Mouse (Mus musculus): ENCODE measurements around the gene Cdc42ep2. TPM values are rescaled to one million over a fixed set of nuclear protein-coding genes. Genes with fewer than 3 reads are reported as not detected.

Gene Cdc42ep2
- 7.9 and 9.6 TPM in 2 replicates for polyA plus RNA-seq (2014; fragmentation: Nextera tagmentation; extraction: Ambion mirVana)

DNA sequence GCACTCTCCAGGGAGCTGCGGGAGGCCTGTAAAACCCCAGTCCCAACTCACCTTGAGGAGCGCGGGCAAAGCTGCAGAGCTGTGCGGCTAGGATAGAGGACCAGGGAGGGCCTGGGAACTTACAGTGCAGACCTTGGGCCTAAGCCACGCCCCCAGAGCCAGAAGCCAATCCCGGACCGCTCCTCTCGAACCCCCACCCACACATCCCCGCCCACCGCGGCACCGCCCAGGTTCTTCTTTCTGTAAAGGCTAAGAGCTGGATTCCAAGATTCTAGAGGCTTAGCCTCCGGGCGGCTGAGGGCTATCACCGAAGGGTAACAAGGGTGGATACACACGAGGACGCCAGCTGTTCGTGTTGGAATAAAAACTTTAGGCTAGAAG, at the start of gene Cdc42ep2:
Gene Cdc42ep2, minus strand, starts transcription at position 104 of the 381 bp plus-strand sequence.
- ATAC-seq = peak; percentile 97
- peak within 1 kb of the TSS; percentile 99 for H3K4me2 ChIP-seq (ENCODE audit: low read length)
- no peaks in the 10 kb centered on the region for H3K9me3 ChIP-seq (replicated peaks; ENCODE audit: control insufficient read depth, low read length)
- peak within 1 kb of the TSS; percentile 64 for H3K9ac ChIP-seq (ENCODE audit: low read length)
- DNase-seq (ENCODE audit: low spot score) = peak; percentile 96
- no peaks in the 10 kb centered on the region for H3K36me3 ChIP-seq (ENCODE audit: control insufficient read depth, insufficient read depth, low read length)
- H3K4me1 ChIP-seq (ENCODE audit: control insufficient read depth, insufficient read depth, low read length) = peaks cover 10% of the 10 kb centered on the region; the same call in 1 of the 2 replicates
- WGBS = 1% methylated on average over 18 of the region's 18 CpGs
- peak within 1 kb of the TSS; percentile 58; the same call in 1 of the 2 replicates for H3K27ac ChIP-seq (ENCODE audit: low read depth, low read length)
- H3K27me3 ChIP-seq (replicated peaks; ENCODE audit: control insufficient read depth, insufficient read depth, low read length) = 0 out of 2 replicates have a peak, but pooled peaks cover 2% of the 10 kb centered on the region
- peak within 1 kb of the TSS; percentile 54 for H3K4me3 ChIP-seq (ENCODE audit: low read depth, low read length)

DNA sequence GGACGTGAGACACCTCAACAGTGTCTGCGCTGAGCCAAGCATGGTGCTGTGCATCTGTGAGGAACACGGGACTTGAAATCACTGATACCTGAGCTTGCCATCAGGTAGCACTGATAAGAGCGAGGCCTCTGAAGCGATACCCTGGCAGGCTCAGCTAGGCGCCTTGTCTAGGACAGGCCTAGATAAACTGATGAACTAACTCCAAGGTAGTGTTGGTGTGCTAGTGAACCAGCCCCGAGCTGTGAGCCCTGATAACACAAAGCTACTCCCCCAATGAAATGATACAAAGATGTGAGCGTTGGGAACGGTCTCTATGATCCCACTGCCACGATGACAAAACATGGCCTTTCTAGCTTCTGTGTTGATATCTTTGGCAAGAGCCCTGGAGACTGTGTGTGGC, 43.0 kb upstream of the Cdc42ep2 start:
- 88% methylated on average over 10 of the region's 10 CpGs for WGBS
- Histone ChIP-seq H3K36me3 (ENCODE audit: control insufficient read depth, insufficient read depth, low read length) (no peaks in the 10 kb centered on the region), H3K4me3 (ENCODE audit: low read depth, low read length) (no peak overlapping the region), H3K9ac (ENCODE audit: low read length) (no peak overlapping the region), H3K4me2 (ENCODE audit: low read length) (no peak overlapping the region), H3K4me1 (ENCODE audit: control insufficient read depth, insufficient read depth, low read length) (peaks cover 4% of the 10 kb centered on the region; the same call in 1 of the 2 replicates), H3K27ac (ENCODE audit: low read depth, low read length) (no peak overlapping the region), H3K9me3 (replicated peaks; ENCODE audit: control insufficient read depth, low read length) (no peaks in the 10 kb centered on the region), H3K27me3 (replicated peaks; ENCODE audit: control insufficient read depth, insufficient read depth, low read length) (no peaks in the 10 kb centered on the region)
- ATAC-seq = no peak
- no peak for DNase-seq (ENCODE audit: low spot score)

DNA sequence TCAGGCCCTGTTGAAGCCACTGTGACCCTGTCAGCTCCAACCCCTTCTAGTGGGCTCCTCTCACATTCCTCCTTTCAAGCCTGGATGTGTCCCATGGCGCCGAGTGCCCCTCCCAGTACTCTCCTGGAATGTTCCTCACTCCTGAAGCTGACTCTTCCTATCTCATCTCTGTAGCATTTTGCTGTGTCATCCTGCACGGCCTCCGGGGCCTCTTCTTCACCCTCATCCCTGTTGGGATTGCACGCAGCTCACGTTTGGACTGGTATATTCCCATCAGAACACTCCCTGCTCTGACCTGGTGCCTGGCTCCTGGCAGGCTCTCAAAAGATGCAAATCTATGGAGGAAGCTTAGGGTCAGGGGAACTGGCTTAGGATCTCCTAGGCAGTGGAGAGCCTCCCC, 42.2 kb upstream of the Cdc42ep2 start:
- DNase-seq (ENCODE audit: low spot score) (no peak), ATAC-seq (no peak)
- H3K9ac ChIP-seq (ENCODE audit: low read length) = no peak overlapping the region
- H3K4me3 ChIP-seq (ENCODE audit: low read depth, low read length) = no peak overlapping the region
- H3K27me3 ChIP-seq (replicated peaks; ENCODE audit: control insufficient read depth, insufficient read depth, low read length) = no peaks in the 10 kb centered on the region
- H3K36me3 ChIP-seq (ENCODE audit: control insufficient read depth, insufficient read depth, low read length) = no peaks in the 10 kb centered on the region
- no peak overlapping the region for H3K4me2 ChIP-seq (ENCODE audit: low read length)
- H3K9me3 ChIP-seq (replicated peaks; ENCODE audit: control insufficient read depth, low read length) = no peaks in the 10 kb centered on the region
- no peak overlapping the region for H3K27ac ChIP-seq (ENCODE audit: low read depth, low read length)
- peaks cover 4% of the 10 kb centered on the region; the same call in 1 of the 2 replicates for H3K4me1 ChIP-seq (ENCODE audit: control insufficient read depth, insufficient read depth, low read length)
- WGBS = 69% methylated on average over 6 of the region's 6 CpGs

DNA sequence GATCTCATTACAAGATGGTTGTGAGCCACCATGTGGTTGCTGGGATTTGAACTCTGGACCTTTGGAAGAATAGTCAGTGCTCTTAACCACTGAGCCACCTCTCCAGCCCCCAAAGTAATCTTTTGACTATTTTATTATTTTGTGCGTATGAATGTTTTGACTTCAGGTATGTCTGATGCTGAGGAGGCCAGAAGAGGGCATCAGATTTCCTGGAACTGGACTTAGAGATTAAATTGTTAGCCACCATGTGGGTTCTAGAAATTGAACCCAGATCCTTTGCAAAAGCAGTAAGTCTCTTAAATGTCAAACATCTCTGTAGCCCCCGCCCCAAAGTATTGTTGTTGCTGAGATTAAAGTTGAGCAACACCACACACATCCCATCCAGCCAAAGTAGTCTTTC, 41.3 kb upstream of the Cdc42ep2 start:
- peaks cover 4% of the 10 kb centered on the region; the same call in 1 of the 2 replicates for H3K4me1 ChIP-seq (ENCODE audit: control insufficient read depth, insufficient read depth, low read length)

DNA sequence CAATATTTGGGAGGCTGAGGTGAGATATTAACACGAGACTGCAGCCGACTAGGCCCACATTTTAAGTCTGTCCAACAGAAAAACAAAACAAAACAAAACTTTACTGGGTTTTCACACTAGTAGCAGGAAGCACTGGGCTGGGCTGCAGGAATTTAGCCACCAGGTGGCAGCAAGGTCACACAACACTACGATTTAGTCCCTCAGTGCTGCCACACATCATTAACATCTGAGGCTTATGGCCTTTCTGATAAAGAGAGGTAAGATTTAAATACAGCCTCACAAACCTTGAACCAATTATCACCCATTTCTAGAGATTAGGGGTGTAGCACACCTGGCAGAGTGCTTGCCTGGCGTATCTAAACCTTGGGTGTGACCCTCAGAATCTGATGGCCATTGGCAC, 40.7 kb upstream of the Cdc42ep2 start:
- Histone ChIP-seq H3K27me3 (replicated peaks; ENCODE audit: control insufficient read depth, insufficient read depth, low read length) (no peaks in the 10 kb centered on the region), H3K4me3 (ENCODE audit: low read depth, low read length) (no peak overlapping the region), H3K36me3 (ENCODE audit: control insufficient read depth, insufficient read depth, low read length) (0 out of 2 replicates have a peak, but pooled peaks cover 3% of the 10 kb centered on the region), H3K9ac (ENCODE audit: low read length) (no peak overlapping the region), H3K4me2 (ENCODE audit: low read length) (no peak overlapping the region), H3K27ac (ENCODE audit: low read depth, low read length) (no peak overlapping the region), H3K9me3 (replicated peaks; ENCODE audit: control insufficient read depth, low read length) (no peaks in the 10 kb centered on the region), H3K4me1 (ENCODE audit: control insufficient read depth, insufficient read depth, low read length) (peaks cover 4% of the 10 kb centered on the region; the same call in 1 of the 2 replicates)
- DNase-seq (ENCODE audit: low spot score) = peak; percentile 85
- WGBS = 12% methylated on average over 4 of the region's 4 CpGs
- ATAC-seq = no peak

More for the DNA sequence above, 41.3 kb upstream of the Cdc42ep2 start:
- Histone ChIP-seq H3K4me3 (ENCODE audit: low read depth, low read length) (no peak overlapping the region), H3K9ac (ENCODE audit: low read length) (no peak overlapping the region), H3K4me2 (ENCODE audit: low read length) (no peak overlapping the region), H3K27me3 (replicated peaks; ENCODE audit: control insufficient read depth, insufficient read depth, low read length) (no peaks in the 10 kb centered on the region), H3K36me3 (ENCODE audit: control insufficient read depth, insufficient read depth, low read length) (no peaks in the 10 kb centered on the region), H3K27ac (ENCODE audit: low read depth, low read length) (no peak overlapping the region), H3K9me3 (replicated peaks; ENCODE audit: control insufficient read depth, low read length) (no peaks in the 10 kb centered on the region)
- no peak for DNase-seq (ENCODE audit: low spot score)
- 96% methylated on average over 2 of the region's 2 CpGs for WGBS
- no peak for ATAC-seq

DNA sequence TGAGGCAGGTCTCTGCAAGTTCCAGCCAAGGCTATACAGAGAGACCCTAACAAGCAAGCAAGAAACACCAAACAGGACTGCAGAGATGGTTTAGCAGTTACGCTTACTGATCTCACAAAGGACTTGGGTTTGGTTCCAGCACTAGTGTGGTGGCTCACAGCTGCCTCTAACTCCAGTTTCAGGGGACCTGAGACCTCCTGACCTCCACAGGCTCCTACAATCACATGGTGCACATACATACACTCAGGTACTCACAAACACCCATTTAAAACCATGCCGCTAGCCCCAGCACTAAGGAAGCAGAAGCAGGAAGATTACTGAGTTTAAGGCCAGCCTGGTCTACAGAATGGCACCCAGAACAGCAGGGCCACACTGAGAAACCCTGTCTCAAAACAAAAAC, 40.2 kb upstream of the Cdc42ep2 start:
- peaks cover 4% of the 10 kb centered on the region; the same call in 1 of the 2 replicates for H3K4me1 ChIP-seq (ENCODE audit: control insufficient read depth, insufficient read depth, low read length)
- H3K4me3 ChIP-seq (ENCODE audit: low read depth, low read length) = peak overlapping the region; percentile 48; the same call in 1 of the 2 replicates
- H3K27me3 ChIP-seq (replicated peaks; ENCODE audit: control insufficient read depth, insufficient read depth, low read length) = no peaks in the 10 kb centered on the region
- WGBS = 77% methylated on average over 2 of the region's 2 CpGs
- H3K9me3 ChIP-seq (replicated peaks; ENCODE audit: control insufficient read depth, low read length) = no peaks in the 10 kb centered on the region
- DNase-seq (ENCODE audit: low spot score) (no peak), ATAC-seq (no peak)
- peak overlapping the region; percentile 91 for H3K4me2 ChIP-seq (ENCODE audit: low read length)
- no peak overlapping the region for H3K9ac ChIP-seq (ENCODE audit: low read length)
- no peak overlapping the region for H3K27ac ChIP-seq (ENCODE audit: low read depth, low read length)
- 0 out of 2 replicates have a peak, but pooled peaks cover 3% of the 10 kb centered on the region for H3K36me3 ChIP-seq (ENCODE audit: control insufficient read depth, insufficient read depth, low read length)

DNA sequence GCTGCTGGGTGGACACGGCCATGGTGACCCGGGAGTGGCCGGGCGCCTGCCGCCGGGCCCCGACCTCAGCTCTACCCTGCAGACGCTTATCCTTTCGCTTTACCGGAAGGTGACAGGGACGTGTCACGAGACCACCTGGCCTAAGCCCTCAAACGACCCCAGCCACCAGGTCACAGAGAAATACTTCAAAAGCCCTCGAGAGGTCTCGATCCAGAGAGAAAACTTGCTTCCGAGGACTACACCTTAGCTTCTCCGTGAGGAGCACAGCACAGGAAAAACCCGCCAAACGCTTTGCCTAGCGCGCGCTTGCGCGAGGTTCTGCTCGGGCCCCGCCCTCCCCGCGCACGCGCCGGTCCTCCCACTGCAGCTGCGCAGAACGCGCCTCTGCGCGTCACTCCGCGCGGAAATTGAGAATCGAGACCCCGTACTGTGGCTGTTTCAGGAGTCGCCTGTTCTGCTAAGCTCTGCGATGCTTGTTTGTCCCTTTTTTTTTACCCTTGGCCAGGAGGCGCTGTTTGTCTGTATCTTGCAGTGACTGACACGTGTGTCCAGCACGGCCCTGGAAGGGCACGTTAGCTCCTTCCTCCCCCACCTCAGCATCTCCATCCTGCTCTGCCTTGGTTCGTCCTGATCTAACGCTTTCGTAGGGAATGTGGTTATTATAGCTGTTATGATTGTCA, 39.4 kb upstream of the Cdc42ep2 start, which contains the start of gene Pola2:
Gene Pola2, minus strand, starts transcription at position 320 of the 680 bp plus-strand sequence.
- ATAC-seq (peak; percentile 97), DNase-seq (ENCODE audit: low spot score) (peak; percentile 95)
- Histone ChIP-seq H3K27me3 (replicated peaks; ENCODE audit: control insufficient read depth, insufficient read depth, low read length) (no peaks in the 10 kb centered on the region), H3K36me3 (ENCODE audit: control insufficient read depth, insufficient read depth, low read length) (0 out of 2 replicates have a peak, but pooled peaks cover 7% of the 10 kb centered on the region), H3K9ac (ENCODE audit: low read length) (peak within 1 kb of the TSS; percentile 68), H3K9me3 (replicated peaks; ENCODE audit: control insufficient read depth, low read length) (no peaks in the 10 kb centered on the region), H3K4me1 (ENCODE audit: control insufficient read depth, insufficient read depth, low read length) (peaks cover 4% of the 10 kb centered on the region; the same call in 1 of the 2 replicates), H3K4me2 (ENCODE audit: low read length) (peak within 1 kb of the TSS; percentile 91), H3K27ac (ENCODE audit: low read depth, low read length) (peak within 1 kb of the TSS; percentile 61), H3K4me3 (ENCODE audit: low read depth, low read length) (peak within 1 kb of the TSS; percentile 48)
- whole genome bisulfite sequencing = under 1% methylated on average over 50 of the region's 50 CpGs

DNA sequence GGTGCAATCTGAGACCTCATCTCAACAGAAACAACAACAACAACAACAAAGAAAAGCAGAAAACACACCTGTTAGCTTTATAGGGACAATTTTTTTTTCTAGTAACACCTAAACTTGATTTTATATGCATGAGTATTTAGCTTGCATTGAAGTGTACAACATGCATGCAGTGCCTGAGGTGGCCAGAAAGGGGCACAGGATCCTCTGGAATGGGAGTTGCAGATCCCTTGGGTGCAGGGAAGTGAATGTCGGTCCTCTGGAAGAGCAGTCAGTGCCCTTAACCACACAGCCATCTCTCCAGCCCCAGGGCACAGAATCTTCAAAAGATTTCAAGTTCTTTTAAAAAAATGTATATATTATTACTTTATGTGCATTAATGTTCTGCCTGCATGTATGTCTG, 38.0 kb upstream of the Cdc42ep2 start:
- H3K9ac ChIP-seq (ENCODE audit: low read length) = peak overlapping the region; percentile 68; the same call in 1 of the 2 replicates
- no peak overlapping the region for H3K27ac ChIP-seq (ENCODE audit: low read depth, low read length)
- peaks cover 16% of the 10 kb centered on the region; the same call in 1 of the 2 replicates for H3K36me3 ChIP-seq (ENCODE audit: control insufficient read depth, insufficient read depth, low read length)
- peak overlapping the region; percentile 48; the same call in 1 of the 2 replicates for H3K4me3 ChIP-seq (ENCODE audit: low read depth, low read length)
- H3K27me3 ChIP-seq (replicated peaks; ENCODE audit: control insufficient read depth, insufficient read depth, low read length) = no peaks in the 10 kb centered on the region
- ATAC-seq (no peak), DNase-seq (ENCODE audit: low spot score) (no peak)
- H3K9me3 ChIP-seq (replicated peaks; ENCODE audit: control insufficient read depth, low read length) = no peaks in the 10 kb centered on the region
- H3K4me1 ChIP-seq (ENCODE audit: control insufficient read depth, insufficient read depth, low read length) = peaks cover 4% of the 10 kb centered on the region; the same call in 1 of the 2 replicates
- 28% methylated on average over 1 of the region's 1 CpGs for WGBS
- peak overlapping the region; percentile 91 for H3K4me2 ChIP-seq (ENCODE audit: low read length)

DNA sequence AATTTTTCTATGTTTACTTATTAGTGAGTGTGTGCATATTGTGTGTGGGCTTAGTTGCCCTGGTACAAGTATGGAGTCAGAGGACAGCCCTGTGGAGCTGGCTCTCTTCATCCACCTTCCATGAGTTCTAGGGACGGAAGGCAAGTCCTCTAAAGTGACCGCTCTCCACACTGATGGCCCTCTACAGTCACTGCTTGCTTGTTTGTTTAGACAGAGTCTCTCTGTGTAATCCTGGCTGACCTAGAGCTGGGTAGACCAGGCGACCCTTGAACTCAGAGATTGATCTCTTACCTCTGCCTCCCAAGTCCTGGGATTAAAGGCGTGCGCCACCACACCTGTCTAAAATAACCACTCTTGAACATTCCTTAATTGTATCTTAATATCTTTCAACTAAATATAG, 32.8 kb upstream of the Cdc42ep2 start:
- WGBS = 95% methylated on average over 5 of the region's 5 CpGs
- Histone ChIP-seq H3K36me3 (ENCODE audit: control insufficient read depth, insufficient read depth, low read length) (peaks cover 45% of the 10 kb centered on the region), H3K4me3 (ENCODE audit: low read depth, low read length) (no peak overlapping the region)

More for the DNA sequence above, 32.8 kb upstream of the Cdc42ep2 start:
- Histone ChIP-seq H3K4me1 (ENCODE audit: control insufficient read depth, insufficient read depth, low read length) (no peaks in the 10 kb centered on the region), H3K27ac (ENCODE audit: low read depth, low read length) (no peak overlapping the region), H3K9ac (ENCODE audit: low read length) (no peak overlapping the region), H3K27me3 (replicated peaks; ENCODE audit: control insufficient read depth, insufficient read depth, low read length) (no peaks in the 10 kb centered on the region), H3K9me3 (replicated peaks; ENCODE audit: control insufficient read depth, low read length) (no peaks in the 10 kb centered on the region), H3K4me2 (ENCODE audit: low read length) (no peak overlapping the region)
- DNase-seq (ENCODE audit: low spot score) (no peak), ATAC-seq (no peak)
